Mouse (Mus musculus) kidney, embryonic 14.5 days (tissue): ENCODE data around the gene Fam19a5. TPM values are rescaled to one million over a fixed set of nuclear protein-coding genes. Genes with fewer than 3 reads are reported as not detected.

Experiments used
- ATAC-seq: fragments of 200-750 bp; cut with Nextera tagmentation; 2 replicates; pipeline ENCODE4 v1.8.0; 2017; ENCODE audit warnings: moderate number of reproducible peaks, mild to moderate bottlenecking, moderate TSS enrichment, moderate library complexity; ENCODE audit not compliant: low FRiP score, low TSS enrichment
- H3K27ac ChIP-seq: fragments of 300-500 bp; sonication (generic); 2 replicates; pipeline ENCODE4 v1.5.1; 2014; ENCODE audit warnings: low read depth, mild to moderate bottlenecking, low read length, moderate library complexity, mixed read lengths
- H3K27me3 ChIP-seq: fragments of 300-500 bp; sonication (generic); 2 replicates; pipeline ENCODE4 v1.6.1; 2014; ENCODE audit warnings: mild to moderate bottlenecking, low read length; ENCODE audit not compliant: control insufficient read depth, insufficient read depth
- H3K36me3 ChIP-seq: fragments of 300-500 bp; sonication (generic); 2 replicates; pipeline ENCODE4 v1.6.1; 2014; ENCODE audit warnings: low read length, mixed read lengths; ENCODE audit not compliant: control insufficient read depth, insufficient read depth
- H3K4me1 ChIP-seq: fragments of 300-500 bp; sonication (generic); 2 replicates; pipeline ENCODE4 v1.6.1; 2014; ENCODE audit warnings: low read length, mixed read lengths; ENCODE audit not compliant: control insufficient read depth, insufficient read depth
- H3K4me2 ChIP-seq: fragments of 300-500 bp; sonication (generic); replicated peaks from 2 replicates; pipeline ENCODE4 v1.6.1; 2014; ENCODE audit warnings: low read depth, mild to moderate bottlenecking, low read length
- H3K4me3 ChIP-seq: fragments of 300-500 bp; sonication (generic); 2 replicates; pipeline ENCODE4 v1.5.1; 2014; ENCODE audit warnings: mild to moderate bottlenecking, low read length
- H3K9ac ChIP-seq: fragments of 300-500 bp; sonication (generic); 2 replicates; pipeline ENCODE4 v1.6.1; 2014; ENCODE audit warnings: low read depth, mild to moderate bottlenecking, low read length, moderate library complexity
- H3K9me3 ChIP-seq: fragments of 300-500 bp; sonication (generic); 2 replicates; pipeline ENCODE4 v1.6.1; 2016; ENCODE audit warnings: low read length; ENCODE audit not compliant: control insufficient read depth
- WGBS: fragments of 180-500 bp; shearing (Covaris S2); extraction: QIAGEN DNeasy Blood & Tissue Kit; methylation state at CpG from one replicate; pipeline ENCODE4 v1.1.7; 2014; 5-methylcytosine and 5-hydroxymethylcytosine counted together
- polyA plus RNA-seq: library from polyadenylated mRNA; unstranded; fragments of >200 nt; fragmentation: Nextera tagmentation; extraction: Ambion mirVana; gene quantifications from 2 replicates; pipeline ENCODE4 v1.2.1, GENCODE M21; 2014

Fam19a5 gene
- polyA plus RNA-seq, 1 experiment from 2014 or later, result 6.5 TPM

GRCm38 (mm10) chr15:87671929-87672328 lies 127.8 kb downstream of the Fam19a5 start:
- Histone ChIP-seq H3K4me3 (no peak overlapping the region), H3K36me3 (no peaks in the 10 kb centered on the region), H3K9me3 (no peaks in the 10 kb centered on the region), H3K27ac (no peak overlapping the region), H3K4me1 (no peaks in the 10 kb centered on the region), H3K4me2 (no peak overlapping the region), H3K27me3 (no peaks in the 10 kb centered on the region), H3K9ac (no peak overlapping the region)
- ATAC-seq, result no peak
- WGBS, result 54% methylated on average over 9 of the region's 9 CpGs

DNA sequence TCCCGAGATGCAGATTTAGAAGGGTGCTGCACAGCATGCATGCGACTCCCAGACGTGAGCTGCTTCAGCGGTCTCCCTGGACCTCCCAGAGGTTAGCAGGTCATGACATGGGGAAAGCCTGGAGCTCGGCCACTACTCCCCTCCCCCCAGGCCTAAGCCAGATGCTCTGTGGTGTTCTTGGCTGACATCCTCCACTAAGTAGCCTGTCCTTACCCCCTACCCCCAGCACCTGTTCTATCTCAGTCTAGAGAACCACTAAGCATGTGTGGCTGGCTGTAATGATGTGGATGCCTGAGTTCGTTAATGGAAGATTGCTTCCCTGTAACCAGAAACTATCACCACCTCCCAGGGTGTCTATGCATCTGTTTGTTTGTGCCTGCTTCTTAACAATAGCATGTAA lies 134.6 kb downstream of the Fam19a5 start:
- WGBS, result 41% methylated on average over 6 of the region's 6 CpGs
- no peak for ATAC-seq

DNA sequence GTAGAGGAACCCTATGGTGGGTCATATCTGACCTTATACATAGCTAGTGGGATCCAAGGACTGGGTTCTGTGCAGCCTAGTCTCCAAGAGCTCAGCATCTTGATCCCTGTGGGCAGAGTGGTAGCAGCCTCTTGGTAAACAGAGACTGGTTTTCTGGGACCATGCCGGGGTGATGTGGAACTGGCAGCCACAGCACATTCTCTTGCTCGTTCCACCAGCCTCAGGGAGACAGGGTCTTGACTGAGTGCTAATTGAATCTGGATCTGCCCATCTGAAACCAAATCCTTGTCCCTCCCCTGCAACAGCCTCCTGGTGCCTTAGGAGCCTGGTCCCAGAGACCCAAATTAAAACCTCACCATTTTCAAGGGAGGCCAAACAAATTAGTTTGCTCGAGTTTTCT lies 138.3 kb downstream of the Fam19a5 start:
- no peak for ATAC-seq
- 32% methylated on average over 3 of the region's 3 CpGs for WGBS
- Histone ChIP-seq H3K36me3 (no peaks in the 10 kb centered on the region), H3K4me1 (no peaks in the 10 kb centered on the region), H3K9me3 (no peaks in the 10 kb centered on the region), H3K4me2 (no peak overlapping the region), H3K4me3 (no peak overlapping the region), H3K27me3 (no peaks in the 10 kb centered on the region), H3K9ac (no peak overlapping the region), H3K27ac (no peak overlapping the region)

More for the DNA sequence above, 134.6 kb downstream of the Fam19a5 start:
- Histone ChIP-seq H3K4me2 (no peak overlapping the region), H3K36me3 (no peaks in the 10 kb centered on the region), H3K4me3 (no peak overlapping the region), H3K9me3 (no peaks in the 10 kb centered on the region), H3K27ac (no peak overlapping the region), H3K9ac (no peak overlapping the region), H3K27me3 (no peaks in the 10 kb centered on the region), H3K4me1 (no peaks in the 10 kb centered on the region)

DNA sequence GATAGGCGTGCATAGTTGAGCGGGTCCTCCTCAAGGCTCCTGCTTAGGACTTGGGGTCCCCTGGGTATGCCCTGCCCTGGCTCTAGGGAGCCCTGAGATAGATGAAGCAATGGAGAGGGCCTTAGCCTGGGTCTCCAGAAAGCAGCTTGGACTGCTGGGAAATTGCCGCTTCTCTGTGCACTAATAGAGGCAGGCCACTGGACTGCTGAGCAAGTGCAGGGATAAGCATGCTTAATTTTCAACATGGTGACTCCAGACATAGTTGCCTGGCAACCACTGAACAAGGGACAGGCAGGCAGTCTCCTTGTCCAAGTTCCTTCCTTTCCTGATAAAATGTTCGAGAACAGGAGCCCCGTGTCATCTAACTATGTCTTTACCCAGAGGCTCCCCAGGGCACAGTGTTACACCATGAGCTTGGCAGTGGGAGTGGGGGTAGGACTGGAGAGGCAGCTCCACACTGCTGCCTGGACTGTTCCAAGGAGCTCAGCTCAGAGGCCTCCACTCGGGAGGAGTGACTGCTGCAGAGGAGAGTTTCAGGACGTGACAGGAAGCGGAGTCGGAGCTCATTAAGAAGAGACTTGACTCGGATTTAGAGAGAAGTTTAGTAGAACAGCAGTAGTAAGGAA lies 142.4 kb downstream of the Fam19a5 start:
- Histone ChIP-seq H3K27me3 (no peaks in the 10 kb centered on the region), H3K9me3 (no peaks in the 10 kb centered on the region), H3K9ac (no peak overlapping the region), H3K4me1 (no peaks in the 10 kb centered on the region), H3K4me3 (no peak overlapping the region), H3K36me3 (no peaks in the 10 kb centered on the region), H3K4me2 (no peak overlapping the region), H3K27ac (no peak overlapping the region)
- 50% methylated on average over 10 of the region's 10 CpGs for WGBS
- ATAC-seq, result no peak

GRCm38 (mm10) chr15:87691271-87691955 lies 147.3 kb downstream of the Fam19a5 start:
- Histone ChIP-seq H3K4me2 (no peak overlapping the region), H3K4me3 (no peak overlapping the region), H3K9ac (no peak overlapping the region), H3K36me3 (no peaks in the 10 kb centered on the region), H3K9me3 (no peaks in the 10 kb centered on the region), H3K4me1 (no peaks in the 10 kb centered on the region), H3K27ac (no peak overlapping the region), H3K27me3 (no peaks in the 10 kb centered on the region)
- WGBS, result 70% methylated on average over 15 of the region's 15 CpGs
- no peak for ATAC-seq

- H3K9ac ChIP-seq, result no peak overlapping the region
- H3K27me3 ChIP-seq, result no peaks in the 10 kb centered on the region
- no peaks in the 10 kb centered on the region for H3K4me1 ChIP-seq
- H3K9me3 ChIP-seq, result no peaks in the 10 kb centered on the region
- H3K36me3 ChIP-seq, result no peaks in the 10 kb centered on the region
- 58% methylated on average over 4 of the region's 4 CpGs for WGBS
- no peak overlapping the region for H3K27ac ChIP-seq
- no peak for ATAC-seq
- H3K4me2 ChIP-seq, result no peak overlapping the region
- no peak overlapping the region for H3K4me3 ChIP-seq
Measured at GRCm38 (mm10) chr15:87691958-87692357, 147.9 kb downstream of the Fam19a5 start.

- Histone ChIP-seq H3K4me1 (no peaks in the 10 kb centered on the region), H3K36me3 (no peaks in the 10 kb centered on the region), H3K9me3 (no peaks in the 10 kb centered on the region), H3K27ac (no peak overlapping the region), H3K27me3 (no peaks in the 10 kb centered on the region), H3K9ac (no peak overlapping the region), H3K4me3 (no peak overlapping the region), H3K4me2 (no peak overlapping the region)
- ATAC-seq, result no peak
- WGBS, result 83% methylated on average over 7 of the region's 7 CpGs
Measured at GRCm38 (mm10) chr15:87692394-87692793, 148.3 kb downstream of the Fam19a5 start.

DNA sequence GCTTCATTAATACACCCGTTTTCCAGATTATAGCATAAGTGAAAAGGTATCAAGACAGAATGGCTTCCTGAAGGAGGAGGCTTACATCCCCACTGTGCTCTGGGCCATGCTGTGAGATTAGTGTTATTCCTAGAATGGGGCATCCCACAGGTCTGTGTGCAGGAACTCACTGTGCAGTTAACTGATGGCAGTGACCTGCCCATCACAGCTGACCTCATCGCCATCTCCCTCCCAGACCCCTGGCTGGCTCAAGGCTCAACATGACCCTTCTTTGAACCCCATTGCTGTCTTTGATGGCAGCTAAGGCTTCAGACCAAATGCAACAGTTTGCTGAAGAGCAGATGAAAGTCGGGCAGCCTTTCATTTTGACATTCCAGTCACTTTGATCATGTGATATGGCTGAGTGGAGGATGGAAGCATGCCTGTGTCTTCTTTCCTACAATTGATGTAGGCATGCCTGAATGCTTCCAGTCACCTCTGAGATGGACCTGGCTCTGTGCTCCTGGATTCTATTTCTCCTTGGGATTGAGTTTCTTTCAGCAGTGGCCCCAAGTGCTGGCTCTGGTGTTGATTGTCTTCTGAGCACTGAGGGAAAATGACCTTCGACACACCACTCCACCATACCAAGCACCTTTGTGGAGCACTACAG lies 148.9 kb downstream of the Fam19a5 start:
- H3K27me3 ChIP-seq, result no peaks in the 10 kb centered on the region
- no peak overlapping the region for H3K4me2 ChIP-seq
- 41% methylated on average over 4 of the region's 4 CpGs for WGBS
- no peaks in the 10 kb centered on the region for H3K9me3 ChIP-seq
- no peak overlapping the region for H3K9ac ChIP-seq
- H3K4me3 ChIP-seq, result no peak overlapping the region
- H3K36me3 ChIP-seq, result no peaks in the 10 kb centered on the region
- no peaks in the 10 kb centered on the region for H3K4me1 ChIP-seq
- no peak overlapping the region for H3K27ac ChIP-seq
- ATAC-seq, result peak; percentile 84

GRCm38 (mm10) chr15:87697433-87697996 lies 153.4 kb downstream of the Fam19a5 start:
- Histone ChIP-seq H3K9ac (no peak overlapping the region), H3K27me3 (no peaks in the 10 kb centered on the region), H3K36me3 (no peaks in the 10 kb centered on the region), H3K4me2 (no peak overlapping the region), H3K4me1 (no peaks in the 10 kb centered on the region), H3K4me3 (no peak overlapping the region), H3K27ac (no peak overlapping the region), H3K9me3 (peaks cover 7% of the 10 kb centered on the region)
- ATAC-seq, result no peak
- WGBS, result 74% methylated on average over 13 of the region's 13 CpGs
